Mouse (Mus musculus) v-Abl transformed pro-B cells (cell line): ENCODE results near the gene Lfng.

Source experiments
- in situ Hi-C, 2 experiments: fragments of 400-800 bp; cut with MboI; formaldehyde crosslinking; loops; one replicate each; pipeline ENCODE4 v1.15.1; 2025; ENCODE audit not compliant: unreplicated experiment in 2 of 2

Gene Lfng

DNA sequence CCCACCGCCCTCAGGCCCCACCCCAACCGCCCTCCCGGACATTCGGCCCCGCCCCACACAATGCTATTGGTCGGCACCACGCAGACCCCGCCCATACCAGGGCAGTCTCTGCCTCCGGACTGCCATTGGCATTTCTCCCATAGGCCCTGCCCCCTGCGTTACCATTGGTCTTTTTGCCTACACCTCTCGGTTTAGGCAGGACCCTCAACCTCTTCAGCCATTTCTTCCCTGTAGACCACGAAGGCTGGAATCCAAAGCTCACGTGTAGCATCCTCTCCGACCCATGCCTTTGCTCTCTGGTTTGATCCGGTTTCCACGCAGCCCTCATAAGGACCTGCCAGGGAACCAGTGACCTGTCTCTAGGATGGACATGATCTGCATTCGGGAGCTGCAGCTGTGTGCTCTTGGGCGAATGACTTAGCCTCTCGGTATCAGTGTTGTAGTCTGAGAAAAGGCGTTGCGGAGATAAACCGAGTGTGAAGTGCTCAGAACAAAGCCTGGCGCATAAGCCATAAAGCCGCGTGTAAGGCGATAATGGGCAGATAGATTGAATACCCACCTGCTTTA lies 42.1 kb downstream of the Lfng start:
- in situ Hi-C loops: loop anchor here (25.0 kb wide), 2 partner anchors 1487 to 1663 kb away; partner anchors contain the start of genes Dnaaf5 (in 1 of the 2) and Prkar1b (in 1 of the 2)

DNA sequence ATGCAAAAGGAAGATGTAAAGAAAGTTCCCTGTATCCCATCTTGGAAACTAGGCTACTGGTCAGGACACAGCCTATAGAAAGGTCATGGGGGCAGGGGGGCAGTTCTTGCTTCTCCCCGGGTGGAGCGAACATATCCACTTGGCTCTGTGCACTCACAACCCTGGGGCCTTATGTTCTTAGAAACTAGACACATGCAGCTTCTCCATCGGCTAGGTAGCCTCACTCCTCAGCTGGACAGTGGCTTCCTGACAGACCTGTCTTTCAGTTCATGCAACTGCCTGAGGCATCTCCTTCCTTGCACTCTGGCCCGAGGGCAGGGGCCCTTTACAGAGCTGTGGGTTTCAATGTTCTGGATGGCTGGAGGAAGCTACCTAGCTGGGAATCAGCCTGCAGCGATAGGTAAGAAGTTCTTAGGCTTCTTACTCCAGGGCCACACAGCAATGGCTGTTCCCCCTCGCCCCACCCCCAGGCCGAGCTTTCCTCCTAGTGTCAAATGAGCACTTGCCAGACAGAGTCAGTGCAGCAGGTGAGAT lies 42.8 kb downstream of the Lfng start:
- in situ Hi-C loops: loop anchor here (25.0 kb wide), 2 partner anchors 1488 to 1662 kb away; partner anchors contain the start of genes Dnaaf5 (in 1 of the 2) and Prkar1b (in 1 of the 2)

DNA sequence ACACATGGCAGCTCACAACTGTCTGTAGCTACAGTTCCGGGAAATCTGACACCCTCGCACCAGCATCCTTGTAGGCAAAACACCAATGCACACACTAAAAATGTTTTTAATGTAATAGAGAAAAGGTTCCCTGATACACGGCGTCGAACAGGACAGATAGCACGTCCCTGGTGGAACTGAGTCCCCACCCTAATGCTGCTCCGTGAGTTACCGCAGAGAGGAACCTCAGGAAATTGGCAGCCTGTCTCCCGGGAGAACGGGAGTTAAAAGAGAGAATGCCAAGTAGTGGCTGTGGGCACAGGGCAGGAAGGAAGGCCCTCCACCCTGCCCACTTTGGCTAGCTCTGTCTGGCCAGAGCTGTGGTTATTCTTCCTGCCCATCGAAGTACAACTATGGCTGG lies 44.1 kb downstream of the Lfng start:
- in situ Hi-C loops: no loop called here

DNA sequence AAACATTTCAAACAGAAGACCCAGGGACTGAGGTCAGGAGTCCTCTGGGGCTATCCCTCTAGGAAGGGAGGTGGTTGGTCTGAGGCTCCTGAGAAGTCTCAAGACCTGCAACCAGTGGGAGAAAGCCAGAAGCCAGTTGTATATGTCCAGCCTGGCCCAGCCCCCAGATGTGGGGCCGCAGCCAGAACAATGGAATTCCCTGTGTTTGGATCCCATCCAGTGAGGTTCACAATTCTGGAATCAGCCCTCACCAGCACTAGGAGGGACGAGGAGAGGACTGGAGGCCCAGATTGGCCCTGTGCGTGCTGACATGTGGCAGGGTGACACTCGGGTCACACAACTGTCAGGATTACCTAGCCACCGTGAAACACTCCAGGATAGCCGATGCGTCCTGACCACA lies 45.5 kb downstream of the Lfng start:
- in situ Hi-C loops: no loop called here

DNA sequence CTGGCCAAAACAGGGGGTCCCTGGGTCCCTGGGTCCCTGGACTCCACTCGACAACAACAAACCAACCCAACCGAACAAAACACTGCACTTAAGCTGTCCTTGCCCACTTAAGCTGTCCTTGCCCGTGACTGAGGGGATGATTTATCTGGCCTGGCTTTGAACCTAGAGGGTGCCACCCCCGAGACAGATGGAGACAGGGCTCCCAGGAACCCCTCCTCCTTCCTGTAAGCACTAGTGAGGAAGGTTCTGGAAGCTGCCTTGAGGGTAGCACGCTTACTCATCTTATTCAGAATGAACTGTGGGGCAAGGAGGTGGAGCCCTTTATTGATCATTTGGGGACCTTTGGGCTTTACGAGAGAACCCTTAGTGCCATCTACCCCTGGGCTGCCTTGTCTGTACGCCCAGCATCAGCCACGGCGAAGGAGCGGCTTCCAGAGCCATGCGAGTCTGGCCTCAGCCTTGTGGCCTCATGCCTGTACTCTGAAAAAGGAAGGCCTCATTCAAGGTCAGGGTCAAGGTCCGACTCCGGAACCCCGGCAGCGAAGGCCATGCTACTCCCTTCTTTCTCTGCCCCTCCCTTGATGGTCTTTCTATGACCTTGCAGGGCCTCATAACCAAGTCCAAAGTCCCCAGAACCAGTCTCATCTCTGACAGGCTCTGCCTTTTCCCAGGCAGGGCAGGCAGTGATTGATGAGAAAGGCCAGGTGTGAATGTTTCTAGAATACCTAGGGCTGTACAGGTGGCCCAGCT lies 47.2 kb downstream of the Lfng start:
- in situ Hi-C loops: no loop called here

DNA sequence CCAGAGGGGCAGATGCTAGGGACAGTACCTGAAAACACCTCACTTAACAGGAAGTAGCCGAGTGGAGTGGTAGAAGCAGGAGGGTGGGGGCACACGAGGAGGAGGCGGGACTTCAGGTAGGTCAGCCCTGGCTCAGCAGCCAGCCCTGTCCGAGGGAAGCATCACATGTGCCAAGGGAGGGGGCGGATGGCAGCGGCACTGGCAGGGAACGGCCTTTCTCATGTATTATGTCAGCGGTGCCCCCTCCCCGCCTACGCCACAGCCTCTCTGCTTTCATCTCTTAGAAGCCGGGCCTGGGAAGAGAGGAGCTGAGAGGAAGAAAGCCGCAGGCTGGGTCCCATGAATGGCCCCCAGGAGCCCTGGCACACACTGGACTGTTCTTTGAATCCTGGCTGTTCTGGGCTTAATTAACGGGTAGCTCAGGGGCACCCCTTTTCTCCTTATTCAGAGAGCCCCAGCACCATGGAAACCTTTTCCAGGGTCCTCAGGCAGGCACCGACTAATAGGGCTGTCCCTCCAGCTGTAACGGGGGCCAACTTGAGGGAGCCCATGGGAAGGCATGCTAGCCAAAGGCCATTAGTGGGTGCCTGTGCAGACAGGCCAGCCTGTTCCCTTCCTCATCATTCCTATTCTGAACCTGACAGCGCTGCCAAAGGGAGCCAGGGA lies 52.6 kb downstream of the Lfng start:
- in situ Hi-C loops: no loop called here

DNA sequence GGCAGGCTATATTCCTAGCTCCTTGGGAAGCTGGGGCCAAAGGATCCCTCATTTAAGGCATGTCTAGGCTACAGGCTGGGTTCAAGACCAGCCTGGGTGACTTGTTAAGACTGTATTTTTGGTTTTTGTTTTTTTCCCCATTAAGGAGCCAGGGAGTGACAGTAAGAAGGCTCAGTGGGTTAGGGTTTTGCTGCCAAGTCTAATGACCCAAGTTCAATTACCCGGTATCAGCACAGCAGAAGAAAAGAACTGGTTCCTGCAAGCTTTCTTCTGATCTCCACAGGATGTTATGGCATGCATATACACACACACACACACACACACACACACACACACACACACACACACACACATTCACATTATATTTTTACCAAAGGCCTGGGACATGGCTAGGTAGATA lies 53.3 kb downstream of the Lfng start:
- in situ Hi-C loops: no loop called here

DNA sequence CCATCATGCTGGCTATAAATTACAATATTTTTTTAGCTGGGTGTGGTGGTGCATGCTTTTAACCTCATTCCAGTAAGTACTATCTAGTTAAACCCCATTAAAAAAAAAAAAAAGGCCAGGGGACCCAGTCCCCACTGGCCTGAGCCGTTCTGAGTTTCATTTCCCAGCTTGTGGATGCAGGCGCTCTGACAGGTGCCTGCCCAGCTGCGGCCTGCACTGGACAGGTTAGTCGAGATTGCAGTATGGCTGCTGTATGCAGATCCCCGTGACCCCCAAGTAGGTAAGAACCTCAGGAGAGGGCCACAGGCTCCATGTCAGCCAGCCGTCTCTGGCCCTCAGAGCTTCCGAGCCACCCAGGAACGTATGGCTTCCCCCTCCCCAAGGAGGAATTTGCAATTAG lies 54.3 kb downstream of the Lfng start:
- in situ Hi-C loops: no loop called here

DNA sequence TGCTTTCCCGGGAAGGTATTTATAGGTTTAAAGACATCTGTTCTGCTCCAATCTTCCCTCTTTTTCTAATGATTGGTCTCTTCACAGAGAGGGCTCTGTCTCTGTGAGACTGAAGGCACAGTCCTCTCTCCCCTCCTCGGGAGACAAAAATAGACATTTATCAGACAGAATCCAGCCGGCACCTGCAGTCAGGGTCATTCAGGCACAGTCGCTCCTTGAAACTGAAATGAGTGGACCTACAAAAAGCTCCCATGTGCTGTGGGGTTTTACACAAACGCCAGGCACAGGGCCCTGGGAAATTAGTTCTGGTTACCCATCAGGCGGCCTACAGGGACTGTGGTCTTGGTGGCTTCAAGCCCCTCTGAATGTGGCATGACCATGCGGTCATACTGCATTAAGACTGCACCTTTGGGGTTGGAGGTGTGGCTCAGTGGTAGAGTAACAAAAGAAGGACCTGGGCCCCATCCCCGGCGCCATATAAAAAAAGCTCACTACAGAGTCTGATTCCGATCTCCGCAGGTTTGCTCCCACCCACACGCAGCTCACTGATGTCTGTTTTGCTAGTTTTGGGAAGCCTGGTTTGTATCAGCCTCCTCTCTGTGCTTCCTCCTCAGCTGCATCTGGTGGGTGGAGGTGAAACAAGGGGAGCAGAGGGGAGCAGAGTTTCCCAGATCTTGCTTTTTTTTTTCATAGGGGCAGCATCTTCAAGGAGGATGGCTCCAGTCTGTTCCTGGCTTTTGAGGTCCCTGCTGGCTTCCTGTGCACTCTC lies 54.9 kb downstream of the Lfng start:
- in situ Hi-C loops: no loop called here

DNA sequence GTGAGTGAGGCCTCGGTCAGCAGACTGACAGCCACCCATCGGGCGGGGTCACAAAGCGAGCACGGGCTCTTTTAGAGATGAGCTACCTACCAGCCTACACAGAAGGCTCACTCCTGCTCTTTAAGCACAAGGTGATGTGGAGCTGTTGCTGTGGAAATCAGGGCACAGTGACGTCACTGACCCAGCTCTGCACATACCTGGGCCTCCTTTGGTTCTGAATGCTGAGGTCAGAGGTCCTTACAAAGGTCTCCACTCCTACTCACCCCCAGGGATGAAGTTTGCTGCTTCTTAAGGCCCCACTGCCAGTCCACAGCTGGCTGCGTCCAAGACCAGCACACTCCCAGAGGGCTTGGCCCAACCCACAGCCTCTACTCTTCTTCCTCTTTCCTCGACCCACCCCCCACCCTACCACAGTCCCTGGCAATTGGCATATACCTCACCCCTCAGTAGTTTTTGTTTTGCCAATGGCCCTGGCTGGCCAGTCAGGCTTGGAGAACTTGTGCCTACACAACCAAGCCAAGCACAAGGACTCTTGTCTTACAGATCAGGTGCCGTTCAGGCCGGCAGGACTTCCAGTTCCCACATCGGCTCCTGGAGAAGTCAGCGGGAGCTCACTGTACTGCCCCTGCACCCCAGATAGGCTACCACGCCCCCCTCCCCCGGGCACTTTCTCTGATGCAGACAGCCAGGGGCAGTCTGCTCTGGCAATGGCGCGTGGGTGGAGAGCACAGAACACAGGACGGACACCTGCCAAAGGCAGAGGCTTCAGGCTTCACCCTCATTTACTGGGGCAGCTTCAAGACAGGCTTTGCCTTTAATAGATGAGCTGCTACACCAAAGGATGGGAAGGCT lies 55.8 kb downstream of the Lfng start:
- in situ Hi-C loops: no loop called here

DNA sequence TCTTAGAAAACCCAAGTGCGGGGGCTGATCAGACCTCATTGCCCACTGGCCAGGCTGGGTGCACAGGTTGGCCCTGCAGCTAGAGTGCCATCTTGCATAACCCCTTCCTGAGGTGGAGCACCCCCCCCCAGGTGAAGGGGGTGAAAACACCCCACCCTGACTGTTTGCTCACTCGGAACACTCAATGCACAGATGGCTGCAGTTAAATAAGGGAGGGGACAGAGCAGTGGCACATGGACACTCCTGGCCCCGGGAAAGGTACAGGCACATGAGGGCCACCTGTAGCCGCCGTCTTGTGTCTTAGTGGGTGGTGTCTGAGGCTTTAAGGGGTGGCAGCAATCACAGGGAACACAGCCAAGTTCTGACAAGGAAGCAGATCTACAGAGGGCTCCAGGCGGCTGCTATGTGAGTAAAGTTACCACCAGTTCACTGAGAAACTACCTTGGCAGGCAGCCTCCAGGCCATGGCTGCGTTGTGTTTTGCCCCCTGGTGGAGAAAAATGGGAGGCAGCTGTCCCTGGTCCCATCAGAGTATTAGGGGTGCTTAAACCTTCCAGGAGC lies 56.6 kb downstream of the Lfng start:
- in situ Hi-C loops: no loop called here
